Mouse (Mus musculus) stomach, embryonic 14.5 days (tissue): ENCODE measurements around the gene Cadps2. TPM values are rescaled to one million over a fixed set of nuclear protein-coding genes. Genes with fewer than 3 reads are reported as not detected.

Source experiments
- ATAC-seq: fragments of 200-750 bp; cut with Nextera tagmentation; 2 replicates; pipeline ENCODE4 v1.8.0; 2017; ENCODE audit warnings: low read depth, moderate TSS enrichment; ENCODE audit not compliant: insufficient number of reproducible peaks, insufficient read depth, low FRiP score
- H3K27ac ChIP-seq: fragments of 300-500 bp; sonication (generic); 2 replicates; pipeline ENCODE4 v1.5.1; 2014; ENCODE audit warnings: mild to moderate bottlenecking, low read length, moderate library complexity, mixed read lengths
- H3K27me3 ChIP-seq: fragments of 300-500 bp; sonication (generic); 2 replicates; pipeline ENCODE4 v1.6.1; 2014; ENCODE audit warnings: low read length, control low read depth, mixed read lengths; ENCODE audit not compliant: control insufficient read depth, insufficient read depth
- H3K36me3 ChIP-seq: fragments of 300-500 bp; sonication (generic); 2 replicates; pipeline ENCODE4 v1.6.1; 2014; ENCODE audit warnings: mild to moderate bottlenecking, control low read depth, low read length, moderate library complexity, mixed read lengths; ENCODE audit not compliant: control insufficient read depth, insufficient read depth
- H3K4me1 ChIP-seq: fragments of 300-500 bp; sonication (generic); 2 replicates; pipeline ENCODE4 v1.6.1; 2014; ENCODE audit warnings: low read length, control low read depth, mixed read lengths; ENCODE audit not compliant: control insufficient read depth, insufficient read depth
- H3K4me2 ChIP-seq: fragments of 300-500 bp; sonication (generic); replicated peaks from 2 replicates; pipeline ENCODE4 v1.6.1; 2014; ENCODE audit warnings: low read depth, low read length, control low read depth
- H3K4me3 ChIP-seq: fragments of 300-500 bp; sonication (generic); 2 replicates; pipeline ENCODE4 v1.5.1; 2014; ENCODE audit warnings: low read depth, low read length, control low read depth
- H3K9ac ChIP-seq: fragments of 300-500 bp; sonication (generic); replicated peaks from 2 replicates; pipeline ENCODE4 v1.6.1; 2014; ENCODE audit warnings: low read depth, mild to moderate bottlenecking, control low read depth, low read length, moderate library complexity, mixed read lengths
- H3K9me3 ChIP-seq: fragments of 300-500 bp; sonication (generic); 2 replicates; pipeline ENCODE4 v1.6.1; 2016; ENCODE audit warnings: low read depth, low read length, control low read depth; ENCODE audit not compliant: control insufficient read depth
- WGBS: fragments of 180-500 bp; shearing (Covaris S2); extraction: QIAGEN DNeasy Blood & Tissue Kit; methylation state at CpG from one replicate; pipeline ENCODE4 v1.1.7; 2014; 5-methylcytosine and 5-hydroxymethylcytosine counted together
- polyA plus RNA-seq: library from polyadenylated mRNA; unstranded; fragments of >200 nt; fragmentation: Nextera tagmentation; extraction: Ambion mirVana; gene quantifications from 2 replicates; pipeline ENCODE4 v1.2.1, GENCODE M21; 2014

The Cadps2 gene
- polyA plus RNA-seq, 1 experiment from 2014 or later = 2.4 TPM

- Histone ChIP-seq H3K4me1 (no peaks in the 10 kb centered on the region), H3K27me3 (no peaks in the 10 kb centered on the region), H3K4me3 (no peak overlapping the region), H3K9ac (no peak overlapping the region), H3K36me3 (no peaks in the 10 kb centered on the region), H3K27ac (no peak overlapping the region), H3K4me2 (no peak overlapping the region), H3K9me3 (no peaks in the 10 kb centered on the region)
- WGBS = 63% methylated on average over 2 of the region's 2 CpGs
- ATAC-seq = no peak
Measured at GRCm38 (mm10) chr6:23360596-23360995, 478.6 kb downstream of the Cadps2 start.

- no peaks in the 10 kb centered on the region for H3K36me3 ChIP-seq
- no peaks in the 10 kb centered on the region for H3K9me3 ChIP-seq
- no peak overlapping the region for H3K4me3 ChIP-seq
- WGBS = 52% methylated on average over 4 of the region's 4 CpGs
- H3K27ac ChIP-seq = no peak overlapping the region
- no peak for ATAC-seq
- H3K9ac ChIP-seq = no peak overlapping the region
- H3K4me2 ChIP-seq = no peak overlapping the region
- H3K4me1 ChIP-seq = no peaks in the 10 kb centered on the region
- no peaks in the 10 kb centered on the region for H3K27me3 ChIP-seq
Measured at GRCm38 (mm10) chr6:23356141-23356540, 483.1 kb downstream of the Cadps2 start.

GRCm38 (mm10) chr6:23353480-23353879 is 485.7 kb downstream of the Cadps2 start:
- no peak overlapping the region for H3K9ac ChIP-seq
- no peaks in the 10 kb centered on the region for H3K9me3 ChIP-seq
- no peaks in the 10 kb centered on the region for H3K36me3 ChIP-seq
- ATAC-seq = no peak
- no peak overlapping the region for H3K4me2 ChIP-seq
- H3K27ac ChIP-seq = no peak overlapping the region
- H3K4me1 ChIP-seq = no peaks in the 10 kb centered on the region
- H3K27me3 ChIP-seq = no peaks in the 10 kb centered on the region
- H3K4me3 ChIP-seq = no peak overlapping the region
- WGBS = 5% methylated on average over 7 of the region's 7 CpGs

- no peak overlapping the region for H3K4me3 ChIP-seq
- H3K4me1 ChIP-seq = no peaks in the 10 kb centered on the region
- no peak overlapping the region for H3K4me2 ChIP-seq
- H3K27me3 ChIP-seq = no peaks in the 10 kb centered on the region
- no peaks in the 10 kb centered on the region for H3K9me3 ChIP-seq
- no peak for ATAC-seq
- no peak overlapping the region for H3K9ac ChIP-seq
- 53% methylated on average over 7 of the region's 7 CpGs for WGBS
- H3K27ac ChIP-seq = no peak overlapping the region
- H3K36me3 ChIP-seq = no peaks in the 10 kb centered on the region
Measured at GRCm38 (mm10) chr6:23337411-23338063, 501.7 kb downstream of the Cadps2 start.

GRCm38 (mm10) chr6:23314945-23315344 is 524.3 kb downstream of the Cadps2 start:
- Histone ChIP-seq H3K36me3 (no peaks in the 10 kb centered on the region), H3K4me1 (no peaks in the 10 kb centered on the region), H3K4me2 (no peak overlapping the region), H3K27me3 (no peaks in the 10 kb centered on the region), H3K27ac (no peak overlapping the region), H3K4me3 (no peak overlapping the region), H3K9me3 (no peaks in the 10 kb centered on the region), H3K9ac (no peak overlapping the region)
- WGBS = 76% methylated on average over 8 of the region's 8 CpGs
- no peak for ATAC-seq

- no peak for ATAC-seq
- H3K4me1 ChIP-seq = no peaks in the 10 kb centered on the region
- WGBS = 85% methylated on average over 5 of the region's 5 CpGs
- no peaks in the 10 kb centered on the region for H3K36me3 ChIP-seq
- H3K4me3 ChIP-seq = no peak overlapping the region
- no peak overlapping the region for H3K4me2 ChIP-seq
- no peak overlapping the region for H3K9ac ChIP-seq
- no peaks in the 10 kb centered on the region for H3K27me3 ChIP-seq
- no peak overlapping the region for H3K27ac ChIP-seq
- H3K9me3 ChIP-seq = no peaks in the 10 kb centered on the region
Measured at GRCm38 (mm10) chr6:23314291-23314690, 524.9 kb downstream of the Cadps2 start.

GRCm38 (mm10) chr6:23306046-23306445 is 533.2 kb downstream of the Cadps2 start:
- H3K4me3 ChIP-seq = no peak overlapping the region
- H3K36me3 ChIP-seq = no peaks in the 10 kb centered on the region
- H3K27ac ChIP-seq = no peak overlapping the region
- H3K4me2 ChIP-seq = no peak overlapping the region
- H3K27me3 ChIP-seq = no peaks in the 10 kb centered on the region
- no peaks in the 10 kb centered on the region for H3K9me3 ChIP-seq
- H3K4me1 ChIP-seq = no peaks in the 10 kb centered on the region
- no peak for ATAC-seq
- no peak overlapping the region for H3K9ac ChIP-seq
- 91% methylated on average over 6 of the region's 6 CpGs for WGBS

- Histone ChIP-seq H3K4me2 (no peak overlapping the region), H3K4me3 (no peak overlapping the region), H3K9ac (no peak overlapping the region), H3K9me3 (no peaks in the 10 kb centered on the region), H3K27ac (no peak overlapping the region), H3K27me3 (no peaks in the 10 kb centered on the region), H3K36me3 (no peaks in the 10 kb centered on the region), H3K4me1 (no peaks in the 10 kb centered on the region)
- no peak for ATAC-seq
- 77% methylated on average over 2 of the region's 2 CpGs for WGBS
Measured at GRCm38 (mm10) chr6:23298596-23298995, 540.6 kb downstream of the Cadps2 start.

- H3K4me2 ChIP-seq = no peak overlapping the region
- no peak overlapping the region for H3K27ac ChIP-seq
- H3K27me3 ChIP-seq = no peaks in the 10 kb centered on the region
- H3K36me3 ChIP-seq = no peaks in the 10 kb centered on the region
- ATAC-seq = no peak
- WGBS = 84% methylated on average over 4 of the region's 4 CpGs
- no peaks in the 10 kb centered on the region for H3K4me1 ChIP-seq
- H3K9ac ChIP-seq = no peak overlapping the region
- no peak overlapping the region for H3K4me3 ChIP-seq
- no peaks in the 10 kb centered on the region for H3K9me3 ChIP-seq
Measured at GRCm38 (mm10) chr6:23294685-23295084, 544.5 kb downstream of the Cadps2 start.
